Mouse (Mus musculus): ENCODE measurements around the gene Hist2h3b.
"Not testable (repeated sequence)": the region's sequence is repeated elsewhere in the genome, so short reads cannot be mapped to it uniquely, and the experiment has no call there.

Hist2h3b gene

DNA sequence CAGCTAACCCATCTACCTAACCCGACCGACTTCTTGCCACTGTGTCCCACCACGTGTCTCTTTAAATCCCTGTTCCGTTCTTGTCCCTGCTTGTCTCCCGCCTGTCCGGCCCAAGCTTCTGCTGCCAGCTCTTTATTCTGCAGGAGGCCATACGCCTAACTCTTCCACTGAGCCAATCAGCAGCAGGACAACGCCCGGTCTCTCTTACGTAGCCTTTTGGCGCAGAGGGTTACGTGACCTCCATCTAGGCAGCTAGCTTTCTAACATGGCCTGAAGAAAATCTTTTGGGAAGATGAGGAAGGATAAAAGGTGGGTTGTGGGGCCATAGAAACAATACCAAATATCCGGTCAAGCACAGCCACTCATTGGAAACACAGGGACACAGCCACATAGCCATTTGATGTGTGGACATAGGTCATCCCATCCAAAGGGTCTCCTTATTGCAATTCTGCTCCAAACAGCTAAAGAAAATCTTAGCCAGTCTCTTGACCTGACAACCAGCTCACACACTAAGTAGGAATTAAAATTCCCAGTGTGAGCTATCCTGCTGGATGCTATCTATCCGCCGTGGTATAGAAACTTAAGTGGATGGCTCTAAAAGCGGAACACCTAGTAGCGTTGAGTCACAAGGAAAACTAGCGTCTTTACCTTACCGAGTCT is 6.1 kb upstream of the Hist2h3b start:
- peak; percentile 87 for DNase-seq (ENCODE audit: extremely low spot score)

DNA sequence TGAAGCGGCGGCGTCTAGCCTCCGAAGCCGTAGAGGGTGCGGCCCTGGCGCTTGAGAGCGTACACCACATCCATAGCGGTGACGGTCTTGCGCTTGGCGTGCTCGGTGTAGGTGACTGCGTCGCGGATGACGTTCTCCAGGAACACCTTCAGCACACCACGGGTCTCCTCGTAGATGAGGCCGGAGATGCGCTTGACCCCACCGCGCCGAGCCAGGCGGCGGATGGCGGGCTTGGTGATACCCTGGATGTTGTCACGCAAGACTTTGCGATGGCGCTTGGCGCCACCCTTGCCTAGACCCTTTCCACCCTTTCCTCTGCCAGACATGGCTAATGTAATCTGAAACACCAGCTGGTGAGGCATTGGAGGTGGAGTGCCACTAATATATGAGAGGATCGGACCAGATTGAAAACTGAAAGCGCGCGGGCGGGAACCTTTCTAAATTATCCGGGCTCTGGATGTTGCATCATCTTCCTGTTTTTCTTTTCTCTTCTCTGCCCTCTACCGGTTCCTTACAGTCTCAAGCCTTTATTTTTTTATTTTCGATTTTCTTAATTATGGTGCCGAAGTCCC is 5.4 kb upstream of the Hist2h3b start, which contains the start of gene Hist2h4:
Hist2h4 (minus strand) TSS at position 333 of the 572 bp plus-strand sequence.
- DNase-seq (ENCODE audit: extremely low spot score), result peak; percentile 99

DNA sequence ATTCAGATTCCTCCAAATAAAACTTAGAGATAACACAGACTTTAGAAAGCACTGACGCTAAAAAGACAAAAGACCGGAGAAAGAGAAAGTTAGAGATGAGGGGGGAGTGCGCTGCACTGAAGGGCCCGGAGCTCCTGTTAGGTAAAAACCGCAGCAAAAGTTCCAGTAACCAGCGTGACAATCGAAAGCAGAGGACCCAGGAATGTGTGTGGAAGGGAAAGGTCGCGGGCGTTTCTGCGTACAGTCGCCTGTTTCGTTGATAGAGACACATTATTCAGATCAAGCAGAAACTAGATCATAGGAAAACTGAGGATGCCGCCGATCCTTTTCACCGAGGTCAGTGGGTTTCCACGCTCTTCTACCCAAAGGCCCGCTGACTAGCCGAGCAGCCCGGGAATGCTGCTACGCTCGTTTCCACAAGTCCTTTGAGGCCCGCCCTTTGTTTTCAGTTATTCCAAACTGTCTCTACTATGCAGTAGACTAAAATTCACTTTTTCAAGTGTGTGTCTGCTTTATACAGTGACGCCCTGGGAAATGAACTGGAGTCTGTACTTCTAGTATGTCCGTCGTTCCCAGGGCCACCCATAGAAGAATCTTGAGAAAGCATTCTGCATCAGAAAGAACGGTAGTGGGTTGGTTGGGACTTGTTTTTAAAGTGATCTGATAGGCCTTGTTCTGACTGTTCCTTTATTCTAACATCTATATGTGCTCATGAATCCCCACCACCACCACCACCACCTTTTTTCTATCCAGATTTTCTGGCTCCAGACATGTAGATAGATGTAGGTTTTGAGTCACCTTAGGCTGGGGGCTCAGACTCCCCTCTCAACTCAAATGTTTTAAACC is 4.7 kb upstream of the Hist2h3b start:
- DNase-seq (ENCODE audit: extremely low spot score), result peak; percentile 71

DNA sequence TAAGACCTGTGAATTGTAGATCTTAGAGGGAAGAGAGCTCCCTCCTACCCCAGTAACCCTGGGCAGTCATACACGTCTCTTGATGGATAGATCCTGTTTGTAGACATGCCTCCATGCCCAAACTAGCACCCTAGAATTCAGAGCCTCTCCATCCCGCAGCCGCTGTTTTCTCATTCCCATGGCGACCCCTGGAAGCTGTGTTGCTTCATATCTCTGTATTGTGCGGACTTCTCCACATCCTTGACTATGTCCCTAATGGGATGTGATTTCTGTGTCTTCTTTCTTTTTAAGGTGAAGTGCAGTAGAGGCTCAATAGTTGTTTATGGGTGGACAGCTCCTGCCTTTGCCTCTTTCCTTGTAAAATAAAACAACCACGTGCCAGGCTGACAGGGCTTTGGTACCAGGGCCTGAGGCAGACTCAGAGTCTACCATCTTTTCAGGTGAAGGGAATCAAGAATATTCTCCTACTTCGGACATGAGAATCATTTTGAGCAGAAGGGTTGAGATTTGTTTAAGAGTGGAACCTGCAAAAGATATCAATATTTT is 4.0 kb upstream of the Hist2h3b start:
- peak; percentile 45 for DNase-seq (ENCODE audit: extremely low spot score)

DNA sequence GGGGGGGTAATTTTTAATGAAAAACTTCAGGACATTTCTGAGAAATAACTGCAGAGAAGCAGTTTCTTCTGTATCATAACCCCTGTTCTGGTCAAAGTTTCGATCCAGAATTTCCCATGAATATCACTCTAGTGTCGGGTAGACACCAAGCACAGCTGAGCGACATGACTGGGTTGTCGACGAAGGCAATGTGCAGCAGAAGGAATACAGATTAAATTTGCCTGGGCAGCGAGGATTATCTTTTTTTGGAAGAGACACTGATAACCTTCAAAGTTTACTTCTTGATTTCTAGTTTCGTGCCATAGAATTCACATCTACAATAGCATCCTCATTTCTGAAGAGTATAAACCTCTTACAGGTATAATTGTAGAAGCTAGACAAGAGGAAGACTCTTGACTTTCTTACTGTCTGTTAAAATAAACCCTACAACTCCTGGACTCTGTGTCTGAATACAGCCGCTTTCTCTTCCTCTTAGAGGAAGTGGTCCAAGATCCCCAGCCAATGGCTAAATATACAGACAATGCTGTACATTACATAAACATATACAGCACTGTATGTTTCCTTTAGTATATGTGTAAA is 2.2 kb upstream of the Hist2h3b start:
- DNase-seq (ENCODE audit: extremely low spot score), result no peak

DNA sequence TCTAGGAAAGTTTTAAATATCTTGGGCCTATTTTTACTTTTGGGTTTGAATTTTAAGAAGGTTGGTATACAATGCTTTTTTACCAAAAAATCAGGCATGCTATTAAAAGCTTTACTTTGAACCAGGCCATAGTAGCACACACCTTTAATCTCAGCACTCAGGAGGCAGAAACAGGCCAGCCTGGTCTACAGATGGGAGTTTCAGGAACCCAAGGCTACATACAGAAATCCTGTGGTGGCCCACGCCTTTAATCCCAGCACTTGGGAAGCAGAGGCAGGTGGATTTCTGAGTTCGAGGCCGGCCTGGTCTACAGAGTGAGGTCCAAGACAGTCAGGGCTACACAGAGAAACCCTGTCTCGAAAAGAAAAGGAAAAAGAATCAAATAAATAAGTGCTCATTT is 913 bp upstream of the Hist2h3b start:
- DNase-seq (ENCODE audit: extremely low spot score), result no peak

DNA sequence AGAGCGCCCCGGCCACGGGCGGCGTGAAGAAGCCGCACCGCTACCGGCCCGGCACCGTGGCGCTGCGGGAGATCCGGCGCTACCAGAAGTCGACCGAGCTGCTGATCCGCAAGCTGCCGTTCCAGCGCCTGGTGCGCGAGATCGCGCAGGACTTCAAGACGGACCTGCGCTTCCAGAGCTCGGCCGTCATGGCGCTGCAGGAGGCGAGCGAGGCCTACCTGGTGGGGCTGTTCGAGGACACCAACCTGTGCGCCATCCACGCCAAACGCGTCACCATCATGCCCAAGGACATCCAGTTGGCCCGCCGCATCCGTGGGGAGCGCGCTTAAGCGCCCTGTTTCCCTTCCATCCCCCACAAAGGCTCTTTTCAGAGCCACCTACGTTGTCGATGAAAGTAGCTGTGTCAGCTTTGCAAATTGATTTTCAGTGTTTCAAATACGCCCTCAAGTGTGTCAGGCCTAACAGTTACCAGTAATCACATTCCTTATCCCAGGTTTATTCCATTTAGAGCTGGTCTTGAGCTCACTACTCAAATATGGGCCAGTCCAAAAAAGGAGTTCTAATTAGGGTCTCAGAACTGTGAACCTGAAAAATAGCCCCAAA is 423 bp downstream of the Hist2h3b start:
- DNase-seq (ENCODE audit: extremely low spot score), result not testable (repeated sequence)

DNA sequence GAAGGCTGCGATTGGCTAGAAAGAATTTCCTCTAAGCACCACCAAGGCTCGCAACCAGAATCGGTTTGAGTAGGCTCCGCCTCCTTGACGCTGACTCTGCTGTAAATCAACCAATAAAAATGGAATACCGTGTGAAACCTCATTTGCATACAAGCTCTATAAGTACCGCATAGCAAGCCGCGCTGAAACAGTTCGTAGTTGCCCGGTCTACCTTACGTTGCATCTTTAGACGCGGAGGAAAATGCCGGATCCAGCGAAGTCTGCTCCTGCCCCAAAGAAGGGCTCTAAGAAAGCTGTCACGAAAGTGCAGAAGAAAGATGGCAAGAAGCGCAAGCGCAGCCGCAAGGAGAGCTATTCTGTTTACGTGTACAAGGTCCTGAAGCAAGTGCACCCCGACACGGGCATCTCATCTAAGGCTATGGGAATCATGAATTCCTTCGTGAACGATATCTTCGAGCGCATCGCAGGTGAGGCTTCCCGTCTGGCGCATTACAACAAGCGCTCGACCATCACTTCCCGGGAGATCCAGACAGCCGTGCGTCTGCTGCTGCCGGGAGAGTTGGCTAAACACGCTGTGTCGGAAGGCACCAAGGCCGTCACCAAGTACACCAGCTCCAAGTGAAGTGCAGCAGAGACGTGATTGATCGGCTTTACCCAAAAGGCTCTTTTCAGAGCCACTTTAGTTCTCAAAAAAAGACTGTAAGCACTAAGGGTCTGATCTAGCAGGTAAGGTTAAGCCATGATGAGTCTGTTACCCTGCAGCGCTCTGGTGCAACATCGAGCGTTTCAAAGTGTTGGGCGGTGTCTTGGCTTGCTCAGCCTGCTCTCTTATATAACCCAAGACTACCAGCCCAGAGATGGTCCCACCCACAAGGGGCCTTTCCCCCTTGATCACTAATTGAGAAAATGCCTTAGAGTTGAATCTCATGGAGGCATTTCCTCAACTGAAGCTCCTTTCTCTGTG is 1.3 kb downstream of the Hist2h3b start, which contains the start of gene Hist2h2bb:
Hist2h2bb (plus strand) TSS at position 242 of the 964 bp plus-strand sequence.
- peak; percentile 96 for DNase-seq (ENCODE audit: extremely low spot score)

DNA sequence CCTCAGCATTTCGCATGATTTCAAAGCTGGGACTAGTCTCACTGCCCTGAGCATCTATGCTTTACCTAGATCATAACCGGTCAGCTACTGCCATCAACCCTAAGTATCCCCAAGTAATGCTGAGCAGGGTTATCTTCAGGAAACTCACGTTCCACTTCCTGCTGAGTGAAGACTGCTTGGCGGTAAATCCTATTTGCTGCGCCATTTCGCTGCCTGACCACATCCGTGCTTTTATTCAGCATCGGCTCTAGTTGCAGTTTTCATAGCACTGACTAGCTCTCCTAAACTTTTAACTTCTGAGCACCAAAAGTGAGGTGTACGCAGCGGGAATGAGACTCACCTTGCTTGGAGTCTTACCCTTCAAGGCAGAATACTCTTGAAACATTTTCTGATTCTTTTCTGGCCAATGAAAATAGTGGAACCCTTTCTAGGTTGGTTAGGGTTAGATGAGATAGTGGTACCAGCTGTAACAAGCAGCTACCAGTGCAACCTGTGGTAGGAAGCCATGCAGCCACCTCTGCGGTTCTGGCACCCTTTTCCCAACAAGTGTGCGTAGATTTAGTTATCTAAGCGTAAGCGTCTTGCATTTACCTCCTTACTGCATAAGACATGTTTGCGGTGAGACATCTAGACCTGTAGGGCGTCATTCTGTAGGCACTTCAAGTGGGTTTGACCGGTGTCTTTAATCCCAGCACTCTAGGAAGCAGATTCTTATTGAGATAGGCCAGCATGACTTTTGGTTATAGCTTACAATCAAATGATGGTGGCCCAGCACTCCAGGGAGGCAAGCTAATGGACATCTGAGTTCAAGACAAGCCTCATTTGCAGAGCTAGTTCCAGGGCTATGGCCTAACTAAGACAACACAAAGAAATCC is 5.4 kb downstream of the Hist2h3b start:
- DNase-seq (ENCODE audit: extremely low spot score), result no peak

DNA sequence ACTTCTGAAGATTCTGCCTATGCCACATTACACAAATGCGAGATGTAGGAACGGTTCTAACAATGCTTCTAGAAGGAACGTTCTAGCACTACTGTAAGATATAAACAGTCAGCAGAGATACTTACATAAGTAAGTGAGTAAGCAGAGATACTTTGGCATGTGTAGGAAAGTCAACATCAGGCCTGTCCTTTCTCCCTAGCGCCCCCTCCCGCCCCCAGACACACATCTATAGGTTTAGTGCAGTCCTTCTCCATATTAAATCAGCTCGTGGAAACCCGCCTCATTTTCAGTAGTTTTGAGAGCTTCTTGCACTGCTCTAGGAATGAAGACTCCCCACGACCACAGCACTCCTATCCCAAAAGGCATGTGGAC is 9.0 kb downstream of the Hist2h3b start:
- DNase-seq (ENCODE audit: extremely low spot score), result peak; percentile 76

DNA sequence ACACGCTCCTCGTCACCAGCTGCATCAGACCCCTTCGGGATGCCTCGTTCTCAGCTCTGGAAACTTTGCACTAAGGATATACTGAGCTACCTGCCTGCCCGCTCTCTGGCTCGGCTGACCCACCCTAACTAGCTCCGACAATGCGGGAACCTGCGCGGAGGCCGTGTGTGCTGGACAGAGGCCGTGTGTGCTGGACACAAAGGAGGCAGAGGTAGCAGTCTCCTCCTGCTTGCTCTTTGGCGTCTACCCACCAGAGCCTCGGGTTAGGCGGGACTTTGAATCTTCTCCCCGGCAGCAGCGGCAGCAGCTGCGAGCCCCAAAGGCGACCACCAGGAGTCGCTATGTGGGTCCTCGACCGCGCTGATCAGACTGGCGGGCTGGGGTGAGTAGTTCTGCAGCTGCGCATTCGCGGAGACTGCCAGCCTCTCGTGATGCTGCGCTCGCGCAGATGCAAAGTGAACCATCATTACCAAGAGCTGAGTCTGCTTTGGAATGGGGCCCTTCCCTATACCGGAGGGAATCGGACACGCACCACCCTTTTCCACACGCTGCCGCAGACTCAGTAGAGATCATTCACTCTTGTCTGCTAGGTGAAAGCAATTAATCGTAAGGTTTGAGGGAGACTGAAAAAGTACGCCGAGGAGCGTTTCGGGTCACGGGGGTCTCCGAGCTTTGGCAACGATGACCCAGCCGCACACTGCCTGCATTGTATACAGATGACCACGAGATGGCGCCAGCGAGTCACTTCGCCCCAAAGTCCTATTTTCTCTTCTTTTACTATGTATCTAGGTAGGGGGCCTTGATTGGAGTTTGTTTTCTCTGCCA is 9.6 kb downstream of the Hist2h3b start:
- DNase-seq (ENCODE audit: extremely low spot score), result peak; percentile 97

DNA sequence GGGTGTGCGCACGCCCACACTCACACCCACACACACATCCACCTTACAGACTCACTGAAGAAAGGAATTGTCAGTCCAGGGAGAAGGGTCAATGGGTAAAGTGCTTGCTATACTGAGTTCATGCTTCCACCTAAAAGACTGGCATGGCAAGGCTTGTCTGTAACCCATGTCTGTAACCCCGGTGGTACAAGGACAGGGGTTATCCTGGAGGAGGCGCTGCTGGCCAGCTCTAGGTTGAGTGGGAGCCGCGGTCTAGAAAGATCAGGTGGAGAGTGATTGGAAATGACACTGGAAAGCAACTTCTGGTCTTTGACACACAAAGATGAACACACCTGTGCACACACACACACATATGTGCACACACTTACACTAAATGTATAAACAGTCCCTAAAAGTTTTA is 12.2 kb downstream of the Hist2h3b start:
- DNase-seq (ENCODE audit: extremely low spot score), result no peak

DNA sequence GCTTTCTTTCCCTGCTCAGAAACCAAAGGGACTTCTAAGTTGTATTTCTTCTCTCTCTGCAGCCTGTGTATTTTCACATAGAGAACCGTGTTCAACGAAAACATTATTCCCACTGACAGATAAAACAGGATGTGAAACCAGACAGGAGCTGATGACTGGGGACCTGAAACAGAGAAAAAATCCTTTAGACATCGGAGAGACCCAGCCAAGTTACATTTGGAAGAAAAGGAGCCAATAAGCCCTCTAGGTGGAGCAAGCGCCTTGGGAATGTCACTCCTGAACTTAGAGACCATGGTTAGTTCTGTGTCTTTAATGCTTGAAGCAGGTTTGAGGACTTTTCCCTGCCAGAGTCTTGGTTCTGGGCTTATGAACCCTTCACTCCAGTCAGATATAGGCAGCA is 16.0 kb downstream of the Hist2h3b start:
- peak; percentile 53 for DNase-seq (ENCODE audit: extremely low spot score)

DNA sequence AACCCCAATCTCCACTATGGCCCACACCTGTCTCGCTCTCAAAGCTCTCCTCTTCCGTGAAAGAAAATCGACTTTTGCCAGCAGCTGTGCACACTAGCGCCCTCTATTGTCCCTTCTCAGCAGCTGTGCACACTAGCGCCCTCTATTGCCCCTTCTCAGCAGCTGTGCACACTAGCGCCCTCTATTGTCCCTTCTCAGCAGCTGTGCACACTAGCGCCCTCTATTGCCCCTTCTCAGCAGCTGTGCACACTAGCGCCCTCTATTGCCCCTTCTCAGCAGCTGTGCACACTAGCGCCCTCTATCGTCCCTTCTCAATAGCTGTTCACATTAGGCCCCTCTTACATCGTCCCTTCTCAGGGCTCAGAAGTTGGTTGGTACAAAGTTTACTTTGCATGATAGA is 18.9 kb downstream of the Hist2h3b start:
- DNase-seq (ENCODE audit: extremely low spot score), result not testable (repeated sequence)

DNA sequence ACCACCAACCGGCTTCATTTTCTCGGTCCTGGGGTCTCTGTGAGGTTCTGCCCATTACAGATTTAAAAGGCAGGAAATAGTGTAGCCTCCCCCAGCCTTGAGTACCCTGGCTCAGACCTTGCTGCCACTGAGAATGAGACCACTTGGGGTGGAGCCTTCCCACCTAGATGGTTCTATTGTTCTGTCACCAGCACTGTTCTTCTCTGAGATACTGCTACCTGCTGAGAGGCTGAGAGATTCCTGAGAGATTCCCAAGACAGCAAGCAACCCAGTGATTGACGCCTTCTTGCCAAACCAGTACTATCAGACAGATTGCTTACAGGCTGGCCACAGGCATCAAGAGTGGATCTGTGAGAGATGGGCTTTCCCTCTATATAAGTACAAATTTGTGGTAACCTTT is 20.7 kb downstream of the Hist2h3b start:
- DNase-seq (ENCODE audit: extremely low spot score), result no peak

DNA sequence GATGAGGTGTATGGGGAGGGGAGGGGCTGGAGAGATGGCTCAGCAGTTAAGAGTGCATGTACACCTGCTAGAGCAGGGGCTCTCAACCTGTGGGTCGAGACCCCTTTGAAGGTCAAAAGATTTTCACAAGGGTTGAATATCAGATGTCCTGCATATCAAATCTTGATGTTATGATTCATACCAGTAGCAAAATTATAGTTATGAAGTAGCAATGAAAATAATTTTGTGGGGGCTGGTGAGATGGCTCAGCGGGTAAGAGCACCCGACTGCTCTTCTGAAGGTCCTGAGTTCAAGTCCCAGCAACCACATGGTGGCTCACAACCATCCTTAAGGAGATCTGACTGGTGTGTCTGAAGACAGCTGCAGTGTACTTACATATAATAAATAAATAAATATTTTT is 22.3 kb downstream of the Hist2h3b start:
- DNase-seq (ENCODE audit: extremely low spot score), result not testable (repeated sequence)

DNA sequence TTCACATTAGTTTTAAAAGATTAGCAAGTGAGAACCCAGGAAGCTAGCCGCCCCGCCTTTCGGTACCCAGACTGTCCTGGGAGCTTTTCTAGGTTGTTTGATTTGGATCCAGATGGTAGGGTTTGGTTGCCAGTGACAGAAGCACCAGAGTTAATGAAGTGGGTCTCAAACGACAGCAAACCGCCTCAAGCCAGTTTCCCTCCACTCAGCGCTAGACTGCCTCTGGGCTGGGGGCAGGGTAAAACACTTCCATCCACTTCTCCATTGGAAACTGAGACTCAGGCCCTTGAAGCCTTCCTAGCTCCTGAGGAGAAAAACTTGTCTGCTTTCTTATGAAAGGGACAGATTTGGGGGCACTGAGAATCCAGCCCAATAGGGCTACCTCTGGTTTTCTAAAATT is 24.2 kb downstream of the Hist2h3b start:
- no peak for DNase-seq (ENCODE audit: extremely low spot score)

DNA sequence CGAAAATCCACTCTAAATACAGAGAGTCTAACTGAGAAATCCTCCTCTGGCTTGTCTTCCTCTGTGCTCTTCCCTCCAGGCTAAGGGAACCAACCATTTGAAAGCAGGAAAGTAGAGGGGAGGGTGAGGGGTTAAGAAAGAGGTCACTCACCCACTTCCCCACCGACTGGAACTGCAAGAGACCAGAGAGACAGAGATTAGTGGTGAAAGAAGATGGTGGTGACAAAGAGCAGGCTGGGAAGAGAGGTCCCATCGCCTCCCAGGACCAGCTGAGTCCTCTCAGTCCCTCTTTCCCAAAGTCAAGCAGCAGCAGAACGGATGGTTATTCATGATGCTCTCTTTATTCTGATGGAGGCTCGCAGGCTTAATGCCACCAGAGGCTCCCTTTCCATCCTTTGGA is 24.9 kb downstream of the Hist2h3b start:
- DNase-seq (ENCODE audit: extremely low spot score), result no peak

DNA sequence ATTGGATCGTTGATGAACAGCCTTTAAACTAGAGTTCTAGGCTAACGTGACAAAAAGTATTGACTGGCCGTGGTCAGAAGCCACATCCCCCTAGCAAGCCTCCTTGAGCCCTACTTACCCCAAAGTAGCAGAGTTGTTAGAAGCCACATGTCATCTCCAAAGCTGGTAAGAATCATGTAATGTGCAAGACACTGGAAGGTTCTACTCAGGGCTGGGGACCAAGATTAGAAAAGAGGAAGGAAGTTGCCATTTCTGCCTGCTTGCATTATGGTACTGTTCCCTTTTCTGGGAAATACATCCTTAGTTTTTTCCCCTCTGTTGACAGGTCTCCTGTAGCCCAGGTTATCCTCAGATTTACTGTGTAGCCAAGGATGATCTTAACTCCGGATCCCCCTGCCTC is 25.3 kb downstream of the Hist2h3b start, which contains the start of gene Fcgr1:
Fcgr1 (minus strand) TSS at position 183 of the 400 bp plus-strand sequence.
- DNase-seq (ENCODE audit: extremely low spot score), result no peak

Measured in embryo, embryonic 9.5 days (tissue).